Mouse (Mus musculus) G1E (cell line): ENCODE measurements at regions not wholly inside any gene's neighbourhood (a gene's known extent, or its start where the extent isn't known, plus 50 kb on each side); places are given as distances from the start of the nearest gene placed in this dataset.

Experiments
- ATAC-seq: 2 replicates; pipeline ENCODE4 v1.8.0; 2016; ENCODE audit warnings: mild to moderate bottlenecking; ENCODE audit not compliant: insufficient number of reproducible peaks, poor library complexity, low FRiP score, severe bottlenecking; ENCODE audit errors: extremely low read depth
- DNase-seq: peaks from one replicate; pipeline ENCODE4 v3.0.0; 2012; ENCODE audit warnings: low spot score
- H3K27me3 ChIP-seq: 2 replicates; pipeline ENCODE4 v1.6.1; 2012; ENCODE audit warnings: mild to moderate bottlenecking, low read length, inconsistent platforms; ENCODE audit not compliant: insufficient read depth
- H3K36me3 ChIP-seq: replicated peaks from 2 replicates; pipeline ENCODE3; 2012; ENCODE audit warnings: mild to moderate bottlenecking, inconsistent platforms
- H3K4me1 ChIP-seq: 2 replicates; pipeline ENCODE4 v1.6.1; 2012; ENCODE audit warnings: low read depth, low read length, inconsistent platforms, mixed read lengths; ENCODE audit not compliant: insufficient read depth
- H3K4me3 ChIP-seq: 2 replicates; pipeline ENCODE4 v1.5.1; 2012; ENCODE audit warnings: low read depth, mild to moderate bottlenecking, inconsistent platforms, low read length, moderate library complexity, mixed read lengths
- H3K9me3 ChIP-seq: replicated peaks from 2 replicates; pipeline ENCODE4 v1.6.1; 2012; ENCODE audit warnings: inconsistent platforms
- CTCF ChIP-seq: IDR thresholded peaks from 2 replicates; pipeline ENCODE4 v1.5.1; 2012; ENCODE audit warnings: low read depth, low read length, inconsistent platforms, mixed read lengths
- GATA1 ChIP-seq: IDR thresholded peaks from 2 replicates; pipeline ENCODE4 v1.6.1; 2012; ENCODE audit warnings: borderline replicate concordance, low read length, inconsistent platforms, mixed read lengths
- GATA2 ChIP-seq: IDR thresholded peaks from 2 replicates; pipeline ENCODE4 v1.6.1; 2012; ENCODE audit warnings: low read depth, low read length, inconsistent platforms, borderline replicate concordance
- POLR2AphosphoS5 ChIP-seq: IDR thresholded peaks from 2 replicates; pipeline ENCODE4 v1.6.1; 2012; ENCODE audit warnings: low read depth, low read length, inconsistent platforms; ENCODE audit not compliant: insufficient replicate concordance
- TAL1 ChIP-seq: conservative IDR thresholded peaks from 2 replicates; pipeline ENCODE4 v1.6.1; 2012; ENCODE audit warnings: low read depth, low read length, inconsistent platforms, mixed read lengths

GRCm38 (mm10) chr8:35877581-35877980 lies 112.0 kb downstream of the Gm19410 start:
- H3K36me3 ChIP-seq = no peaks in the 10 kb centered on the region
- H3K27me3 ChIP-seq = peaks cover 8% of the 10 kb centered on the region; the same call in 1 of the 2 replicates
- no peak for DNase-seq
- H3K9me3 ChIP-seq = no peaks in the 10 kb centered on the region
- H3K4me3 ChIP-seq = no peak overlapping the region
- TF ChIP-seq GATA1 (no peak), TAL1 (no peak), CTCF (no peak), POLR2AphosphoS5 (no peak), GATA2 (no peak)
- H3K4me1 ChIP-seq = no peaks in the 10 kb centered on the region
- no peak for ATAC-seq

GRCm38 (mm10) chr8:35881810-35882209 lies 116.2 kb downstream of the Gm19410 start:
- no peaks in the 10 kb centered on the region for H3K36me3 ChIP-seq
- DNase-seq = no peak
- peaks cover 8% of the 10 kb centered on the region; the same call in 1 of the 2 replicates for H3K27me3 ChIP-seq
- ATAC-seq = no peak
- H3K4me3 ChIP-seq = no peak overlapping the region
- no peaks in the 10 kb centered on the region for H3K9me3 ChIP-seq
- H3K4me1 ChIP-seq = no peaks in the 10 kb centered on the region
- no peak for TF ChIP-seq POLR2AphosphoS5

GRCm38 (mm10) chr8:35882638-35883455 lies 117.3 kb downstream of the Gm19410 start:
- Histone ChIP-seq H3K4me1 (no peaks in the 10 kb centered on the region), H3K36me3 (no peaks in the 10 kb centered on the region), H3K9me3 (no peaks in the 10 kb centered on the region), H3K4me3 (no peak overlapping the region), H3K27me3 (peaks cover 4% of the 10 kb centered on the region; the same call in 1 of the 2 replicates)
- DNase-seq (no peak), ATAC-seq (no peak)
- TF ChIP-seq CTCF (no peak), GATA2 (no peak), POLR2AphosphoS5 (no peak), TAL1 (no peak), GATA1 (no peak)

- Histone ChIP-seq H3K36me3 (no peaks in the 10 kb centered on the region), H3K9me3 (no peaks in the 10 kb centered on the region), H3K4me1 (no peaks in the 10 kb centered on the region), H3K4me3 (no peak overlapping the region), H3K27me3 (0 out of 2 replicates have a peak, but pooled peaks cover 3% of the 10 kb centered on the region)
- ATAC-seq (no peak), DNase-seq (no peak)
- TF ChIP-seq GATA2 (no peak), CTCF (no peak), POLR2AphosphoS5 (no peak), TAL1 (no peak), GATA1 (no peak)
Observed at GRCm38 (mm10) chr8:35883456-35883780, 117.8 kb downstream of the Gm19410 start.

- DNase-seq (no peak), ATAC-seq (no peak)
- no peak overlapping the region for H3K4me3 ChIP-seq
- TF ChIP-seq GATA2 (no peak), CTCF (no peak), GATA1 (no peak), POLR2AphosphoS5 (no peak), TAL1 (no peak)
- no peaks in the 10 kb centered on the region for H3K9me3 ChIP-seq
- no peaks in the 10 kb centered on the region for H3K4me1 ChIP-seq
- 0 out of 2 replicates have a peak, but pooled peaks cover 3% of the 10 kb centered on the region for H3K27me3 ChIP-seq
- no peaks in the 10 kb centered on the region for H3K36me3 ChIP-seq
Observed at GRCm38 (mm10) chr8:35884545-35884944, 119.0 kb downstream of the Gm19410 start.

- H3K27me3 ChIP-seq = no peaks in the 10 kb centered on the region
- no peak for DNase-seq
- H3K4me1 ChIP-seq = no peaks in the 10 kb centered on the region
- no peaks in the 10 kb centered on the region for H3K36me3 ChIP-seq
- no peak for TF ChIP-seq TAL1
- TF ChIP-seq GATA2 = no peak
- no peak for TF ChIP-seq GATA1
- no peak for TF ChIP-seq CTCF
- no peak for TF ChIP-seq POLR2AphosphoS5
- no peaks in the 10 kb centered on the region for H3K9me3 ChIP-seq
- H3K4me3 ChIP-seq = no peak overlapping the region
- no peak for ATAC-seq
Observed at GRCm38 (mm10) chr8:35890083-35890482, 124.5 kb downstream of the Gm19410 start.
